Mouse (Mus musculus): ENCODE data around the gene Mcl1.

Mcl1 gene

GRCm38 (mm10) chr3:95706273-95706672 lies 47.7 kb downstream of the Mcl1 start:
- DNase-seq (ENCODE audit: low spot score in 2 of 2), result no peak

GRCm38 (mm10) chr3:95707497-95707896 lies 48.9 kb downstream of the Mcl1 start:
- DNase-seq (ENCODE audit: low spot score in 2 of 2), result no peak

- no peak for DNase-seq (ENCODE audit: low spot score in 2 of 2)
These were observed 50.5 kb downstream of the Mcl1 start for GRCm38 (mm10) chr3:95709044-95709443.

- DNase-seq (ENCODE audit: low spot score in 2 of 2), result no peak
These were observed 51.4 kb downstream of the Mcl1 start for GRCm38 (mm10) chr3:95709967-95710366.

Data from frontal cortex, postnatal 25 days (tissue).